Mouse (Mus musculus): ENCODE measurements around the gene Nol12. TPM values are rescaled to one million over a fixed set of nuclear protein-coding genes. Genes with fewer than 3 reads are reported as not detected.

The Nol12 gene
- polyA plus RNA-seq, 1 experiment, result 50.1 TPM

DNA sequence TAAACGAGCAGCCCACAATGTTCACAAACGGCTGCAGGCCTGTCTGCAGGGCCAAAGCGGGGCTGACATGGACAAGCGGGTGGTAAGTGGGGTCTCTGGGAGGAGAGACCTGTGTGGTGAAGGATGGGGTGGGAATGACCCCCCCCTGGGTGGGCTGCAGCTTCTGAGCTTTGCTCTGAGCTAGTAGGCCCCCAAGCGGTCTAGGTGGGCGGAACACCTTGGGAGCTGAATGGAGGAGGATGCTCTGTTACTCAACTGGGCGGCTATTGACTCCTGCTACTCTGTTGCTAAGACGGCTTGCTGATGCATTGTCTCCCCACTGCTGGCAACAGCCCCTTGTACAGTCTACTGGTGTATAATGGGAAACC is 33.3 kb upstream of the Nol12 start:
- DNase-seq (ENCODE audit: low read depth), result no peak
- TF ChIP-seq CTCF (IDR thresholded peaks at IDR 0.05; ENCODE audit: borderline replicate concordance, extremely low read depth, insufficient read depth, insufficient read length) (no peak), POLR2A (IDR thresholded peaks at IDR 0.05; ENCODE audit: borderline replicate concordance, extremely low read depth, insufficient read depth, insufficient read length, poor library complexity, severe bottlenecking) (no peak)

DNA sequence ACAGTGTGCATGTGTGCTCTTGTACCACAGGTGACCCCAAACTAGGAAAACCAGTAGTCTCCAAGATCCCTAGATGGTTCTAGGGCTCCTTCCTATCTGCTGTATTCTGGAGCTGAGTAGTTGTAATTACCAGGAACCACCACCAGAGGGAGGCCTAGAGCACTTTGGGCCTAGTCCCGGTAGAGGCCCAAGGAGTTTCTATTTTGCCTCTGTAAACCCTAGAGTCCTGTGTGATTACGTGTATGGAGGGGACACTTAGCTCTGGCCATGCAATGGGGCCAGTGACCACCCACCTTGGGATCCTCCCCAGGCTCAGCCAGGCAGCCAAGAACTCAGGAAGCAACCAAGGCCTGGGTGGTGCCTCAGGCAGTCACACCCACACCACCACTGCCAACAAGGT is 31.5 kb upstream of the Nol12 start:
- peak; percentile 79 for DNase-seq (ENCODE audit: low read depth)
- TF ChIP-seq POLR2A (IDR thresholded peaks at IDR 0.05; ENCODE audit: borderline replicate concordance, extremely low read depth, insufficient read depth, insufficient read length, poor library complexity, severe bottlenecking), result no peak
- peak; percentile 83; the same call in 1 of the 2 replicates for TF ChIP-seq CTCF (IDR thresholded peaks at IDR 0.05; ENCODE audit: borderline replicate concordance, extremely low read depth, insufficient read depth, insufficient read length)

DNA sequence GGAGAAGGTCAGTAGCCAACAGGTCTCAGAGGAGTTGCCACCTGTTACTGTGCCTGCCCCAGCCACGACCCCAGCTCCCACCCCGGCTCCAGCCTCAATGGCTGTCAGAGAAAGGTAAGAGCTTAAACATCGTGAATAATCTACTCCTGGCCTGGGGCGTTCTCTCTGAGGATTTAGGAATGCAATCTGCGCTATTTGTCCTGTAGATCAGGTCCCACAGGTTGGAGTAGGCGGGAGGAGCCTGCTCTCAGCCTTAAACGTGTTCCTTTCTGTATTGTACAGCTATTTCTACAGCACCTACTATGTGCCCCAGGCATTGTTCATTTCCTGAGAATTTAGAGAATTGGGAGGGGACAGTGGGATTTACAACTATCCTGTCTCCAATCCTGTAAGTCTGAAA is 26.3 kb upstream of the Nol12 start:
- no peak for TF ChIP-seq POLR2A (IDR thresholded peaks at IDR 0.05; ENCODE audit: borderline replicate concordance, extremely low read depth, insufficient read depth, insufficient read length, poor library complexity, severe bottlenecking)
- no peak for TF ChIP-seq CTCF (IDR thresholded peaks at IDR 0.05; ENCODE audit: borderline replicate concordance, extremely low read depth, insufficient read depth, insufficient read length)
- no peak for DNase-seq (ENCODE audit: low read depth)

- DNase-seq (ENCODE audit: low read depth), result no peak
- TF ChIP-seq POLR2A (IDR thresholded peaks at IDR 0.05; ENCODE audit: borderline replicate concordance, extremely low read depth, insufficient read depth, insufficient read length, poor library complexity, severe bottlenecking) (no peak), CTCF (IDR thresholded peaks at IDR 0.05; ENCODE audit: borderline replicate concordance, extremely low read depth, insufficient read depth, insufficient read length) (no peak)
These were observed 25.8 kb upstream of the Nol12 start for GRCm38 (mm10) chr15:78908982-78909381.

- no peak for TF ChIP-seq POLR2A (IDR thresholded peaks at IDR 0.05; ENCODE audit: borderline replicate concordance, extremely low read depth, insufficient read depth, insufficient read length, poor library complexity, severe bottlenecking)
- peak; percentile 58 for TF ChIP-seq CTCF (IDR thresholded peaks at IDR 0.05; ENCODE audit: borderline replicate concordance, extremely low read depth, insufficient read depth, insufficient read length)
- peak; percentile 70 for DNase-seq (ENCODE audit: low read depth)
These were observed 22.7 kb upstream of the Nol12 start for GRCm38 (mm10) chr15:78912040-78912439.

- TF ChIP-seq POLR2A (IDR thresholded peaks at IDR 0.05; ENCODE audit: borderline replicate concordance, extremely low read depth, insufficient read depth, insufficient read length, poor library complexity, severe bottlenecking) (peak; percentile 95), CTCF (IDR thresholded peaks at IDR 0.05; ENCODE audit: borderline replicate concordance, extremely low read depth, insufficient read depth, insufficient read length) (no peak)
- DNase-seq (ENCODE audit: low read depth), result peak; percentile 100
These were observed 21.1 kb upstream of the Nol12 start, which contains the start of gene Pdxp for GRCm38 (mm10) chr15:78913632-78914090. Gene Pdxp (plus strand): TSS chr15:78913919.

GRCm38 (mm10) chr15:78914091-78914822 is 20.5 kb upstream of the Nol12 start:
- TF ChIP-seq CTCF (IDR thresholded peaks at IDR 0.05; ENCODE audit: borderline replicate concordance, extremely low read depth, insufficient read depth, insufficient read length), result no peak
- TF ChIP-seq POLR2A (IDR thresholded peaks at IDR 0.05; ENCODE audit: borderline replicate concordance, extremely low read depth, insufficient read depth, insufficient read length, poor library complexity, severe bottlenecking), result no peak
- no peak for DNase-seq (ENCODE audit: low read depth)

- no peak for DNase-seq (ENCODE audit: low read depth)
- TF ChIP-seq POLR2A (IDR thresholded peaks at IDR 0.05; ENCODE audit: borderline replicate concordance, extremely low read depth, insufficient read depth, insufficient read length, poor library complexity, severe bottlenecking) (no peak), CTCF (IDR thresholded peaks at IDR 0.05; ENCODE audit: borderline replicate concordance, extremely low read depth, insufficient read depth, insufficient read length) (no peak)
These were observed 19.7 kb upstream of the Nol12 start for GRCm38 (mm10) chr15:78914823-78915659.

GRCm38 (mm10) chr15:78915660-78916017 is 19.1 kb upstream of the Nol12 start:
- peak; percentile 94 for DNase-seq (ENCODE audit: low read depth)

GRCm38 (mm10) chr15:78916052-78916826 is 18.5 kb upstream of the Nol12 start:
- DNase-seq (ENCODE audit: low read depth), result peak; percentile 79
- TF ChIP-seq CTCF (IDR thresholded peaks at IDR 0.05; ENCODE audit: borderline replicate concordance, extremely low read depth, insufficient read depth, insufficient read length) (no peak), POLR2A (IDR thresholded peaks at IDR 0.05; ENCODE audit: borderline replicate concordance, extremely low read depth, insufficient read depth, insufficient read length, poor library complexity, severe bottlenecking) (no peak)

More at GRCm38 (mm10) chr15:78915660-78916017, 19.1 kb upstream of the Nol12 start:
- TF ChIP-seq CTCF (IDR thresholded peaks at IDR 0.05; ENCODE audit: borderline replicate concordance, extremely low read depth, insufficient read depth, insufficient read length) (peak; percentile 90), POLR2A (IDR thresholded peaks at IDR 0.05; ENCODE audit: borderline replicate concordance, extremely low read depth, insufficient read depth, insufficient read length, poor library complexity, severe bottlenecking) (no peak)

- DNase-seq (ENCODE audit: low read depth), result no peak
- TF ChIP-seq CTCF (IDR thresholded peaks at IDR 0.05; ENCODE audit: borderline replicate concordance, extremely low read depth, insufficient read depth, insufficient read length), result no peak
These were observed 16.6 kb upstream of the Nol12 start for GRCm38 (mm10) chr15:78918126-78918525.
